Mouse (Mus musculus): Measurements from ENCODE around the gene Rps19bp1.

Gene Rps19bp1

DNA sequence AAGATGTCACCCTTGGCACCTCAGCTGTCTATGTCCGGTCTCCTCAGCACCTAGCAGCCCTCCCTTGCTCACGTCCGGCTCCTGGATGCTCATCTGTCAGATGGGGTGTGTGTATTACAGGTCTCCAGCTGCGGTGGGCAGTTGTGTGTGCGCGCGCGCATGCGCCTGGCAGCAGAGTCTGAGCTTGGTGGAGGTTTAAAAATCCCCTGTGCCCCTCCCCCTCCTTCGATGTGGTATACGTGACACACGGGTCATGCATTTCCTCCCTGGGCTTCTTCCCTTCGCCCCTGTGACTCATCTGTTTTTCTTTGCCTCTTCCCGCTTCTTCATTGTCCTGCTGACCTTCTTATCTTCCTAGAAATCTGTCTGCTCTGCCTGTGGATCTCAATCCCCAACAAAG is 44.9 kb downstream of the Rps19bp1 start:
- DNase-seq (ENCODE audit: low read depth), result no peak

DNA sequence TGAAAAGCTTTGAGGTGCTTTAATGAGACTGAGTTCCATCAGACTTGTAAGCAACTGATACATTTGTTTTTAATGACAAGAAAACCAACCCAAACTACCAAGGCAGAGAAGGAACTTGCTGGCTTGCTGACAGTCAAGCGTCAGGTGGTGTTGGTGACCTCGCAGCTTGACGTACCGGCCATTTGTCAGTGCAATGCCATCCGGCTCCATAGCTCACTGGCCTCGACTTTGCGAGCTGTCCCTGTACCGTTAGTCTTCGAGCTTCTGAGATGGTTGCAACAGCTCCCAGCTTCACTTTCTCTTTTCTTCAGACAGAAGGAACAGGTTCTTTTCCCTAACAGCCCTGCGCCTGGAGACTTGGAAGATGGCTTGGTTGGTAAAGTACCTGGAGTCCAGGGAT is 46.6 kb downstream of the Rps19bp1 start:
- DNase-seq (ENCODE audit: low read depth), result no peak

DNA sequence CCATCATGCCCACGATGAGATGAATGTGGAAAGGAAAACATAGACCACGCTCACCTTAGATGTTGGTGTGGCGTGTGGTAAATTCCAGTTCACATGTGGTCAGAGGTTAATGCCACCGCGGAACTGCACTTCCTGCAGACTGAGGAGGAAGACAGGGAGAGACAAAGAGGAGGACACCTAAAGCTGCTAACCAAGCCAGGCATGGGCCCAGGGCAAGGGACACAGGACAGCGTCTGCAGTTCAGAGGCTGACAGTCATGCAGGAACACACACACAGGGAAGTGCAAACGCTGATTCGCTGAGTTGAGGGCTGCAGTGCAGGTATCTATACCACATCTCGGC is 47.7 kb downstream of the Rps19bp1 start:
- no peak for DNase-seq (ENCODE audit: low read depth)

DNA sequence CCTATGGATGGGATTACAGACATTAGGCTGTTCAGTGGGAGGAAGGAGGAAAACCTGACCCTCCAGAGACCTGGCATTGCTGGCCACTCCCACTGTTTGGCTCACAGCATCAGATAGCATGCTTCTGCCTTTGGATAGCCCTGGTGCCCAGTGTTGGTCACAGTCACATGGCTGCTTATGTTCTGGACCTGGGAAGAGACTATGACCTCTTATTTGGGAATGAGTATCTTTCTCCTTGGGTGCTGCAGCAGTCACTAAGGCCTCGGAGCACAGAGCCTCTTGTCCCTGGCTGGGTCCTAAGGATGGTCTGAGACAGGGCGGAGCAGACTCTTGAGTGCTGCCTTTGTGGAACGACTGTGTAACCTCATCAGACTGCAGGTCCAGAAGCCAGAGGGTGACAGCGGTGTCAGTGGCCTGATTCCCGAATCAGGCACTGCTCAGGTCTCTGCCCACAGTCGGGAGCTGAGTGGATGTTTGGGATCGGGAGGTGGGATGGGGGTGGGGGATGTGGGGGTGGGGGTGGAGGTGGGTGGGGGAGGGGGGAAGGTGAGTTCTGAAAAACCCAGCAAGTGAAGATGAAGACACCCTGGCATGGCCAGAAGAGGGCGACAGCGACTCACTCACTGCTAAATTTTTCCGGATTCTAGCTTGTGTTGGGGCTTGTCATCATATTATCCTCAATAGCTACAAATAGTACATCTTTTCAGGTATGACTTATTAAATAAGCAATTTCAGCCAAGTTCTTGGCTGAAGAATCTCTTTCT is 48.2 kb downstream of the Rps19bp1 start:
- no peak for DNase-seq (ENCODE audit: low read depth)

DNA sequence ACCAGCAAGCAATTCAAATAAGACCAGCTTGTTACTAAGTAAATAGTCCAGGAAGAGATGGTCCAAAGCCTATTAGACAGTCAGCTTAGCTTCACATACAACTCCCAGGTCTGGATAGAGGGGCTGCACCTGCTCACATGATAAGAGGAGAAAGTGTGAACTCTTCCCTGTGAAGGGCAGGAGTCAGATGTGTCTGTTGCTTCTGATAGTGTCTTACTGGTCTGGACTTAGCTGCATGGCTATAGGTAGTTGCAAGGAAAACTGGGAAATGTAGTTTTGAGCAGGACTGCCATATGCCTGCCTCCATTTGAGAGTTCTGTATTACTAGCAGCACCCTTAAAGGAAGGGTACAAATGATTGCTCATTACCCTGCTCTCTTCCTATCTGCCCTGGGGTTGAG is 50.4 kb downstream of the Rps19bp1 start:
- no peak for DNase-seq (ENCODE audit: low read depth)
